Mouse (Mus musculus): ENCODE results near the gene Rnf145. TPM values are rescaled to one million over a fixed set of nuclear protein-coding genes. Genes with fewer than 3 reads are reported as not detected.

Rnf145 gene
- polyA plus RNA-seq, 1 experiment from 2014 or later = 30.5 TPM

DNA sequence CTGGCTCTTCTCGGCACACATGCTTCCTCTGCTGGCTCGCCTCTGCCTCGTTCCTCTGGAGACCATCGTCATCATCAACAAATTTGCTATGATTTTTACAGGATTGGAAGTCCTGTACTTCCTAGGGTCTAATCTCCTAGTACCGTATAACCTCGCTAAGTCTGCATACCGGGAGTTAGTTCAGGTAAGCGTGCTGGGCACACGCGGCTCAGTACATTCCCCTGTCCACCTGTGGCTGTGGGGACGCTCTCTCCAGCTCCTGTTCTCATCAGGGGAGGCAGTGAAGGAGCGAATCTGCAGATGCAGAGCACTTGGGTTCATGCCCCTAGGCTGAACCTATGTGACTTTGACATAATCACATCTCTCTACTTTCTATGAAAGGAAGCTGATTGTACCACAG, 30.1 kb downstream of the Rnf145 start:
- H3K9me3 ChIP-seq (ENCODE audit: control insufficient read depth, low read length) = no peaks in the 10 kb centered on the region
- WGBS = 89% methylated on average over 12 of the region's 12 CpGs
- no peaks in the 10 kb centered on the region for H3K27me3 ChIP-seq (ENCODE audit: control insufficient read depth, insufficient read depth, low read length)
- ATAC-seq (ENCODE audit: low FRiP score, low TSS enrichment) (no peak), DNase-seq (ENCODE audit: low spot score) (peak; percentile 9)
- TF ChIP-seq EP300 (optimal IDR thresholded peaks at IDR 0.05) (no peak), CTCF (IDR thresholded peaks at IDR 0.05; ENCODE audit: low read depth) (no peak)
- no peaks in the 10 kb centered on the region for H3K4me1 ChIP-seq (replicated peaks; ENCODE audit: control insufficient read depth, insufficient read depth)
- H3K4me3 ChIP-seq (ENCODE audit: low read depth, low read length) = no peak overlapping the region
- H3K4me2 ChIP-seq (replicated peaks; ENCODE audit: low read depth) = no peak overlapping the region
- H3K9ac ChIP-seq (ENCODE audit: low read length) = no peak overlapping the region
- H3K27ac ChIP-seq (replicated peaks) = no peak overlapping the region
- peaks cover 32% of the 10 kb centered on the region for H3K36me3 ChIP-seq (ENCODE audit: control insufficient read depth, insufficient read depth, low read length)

DNA sequence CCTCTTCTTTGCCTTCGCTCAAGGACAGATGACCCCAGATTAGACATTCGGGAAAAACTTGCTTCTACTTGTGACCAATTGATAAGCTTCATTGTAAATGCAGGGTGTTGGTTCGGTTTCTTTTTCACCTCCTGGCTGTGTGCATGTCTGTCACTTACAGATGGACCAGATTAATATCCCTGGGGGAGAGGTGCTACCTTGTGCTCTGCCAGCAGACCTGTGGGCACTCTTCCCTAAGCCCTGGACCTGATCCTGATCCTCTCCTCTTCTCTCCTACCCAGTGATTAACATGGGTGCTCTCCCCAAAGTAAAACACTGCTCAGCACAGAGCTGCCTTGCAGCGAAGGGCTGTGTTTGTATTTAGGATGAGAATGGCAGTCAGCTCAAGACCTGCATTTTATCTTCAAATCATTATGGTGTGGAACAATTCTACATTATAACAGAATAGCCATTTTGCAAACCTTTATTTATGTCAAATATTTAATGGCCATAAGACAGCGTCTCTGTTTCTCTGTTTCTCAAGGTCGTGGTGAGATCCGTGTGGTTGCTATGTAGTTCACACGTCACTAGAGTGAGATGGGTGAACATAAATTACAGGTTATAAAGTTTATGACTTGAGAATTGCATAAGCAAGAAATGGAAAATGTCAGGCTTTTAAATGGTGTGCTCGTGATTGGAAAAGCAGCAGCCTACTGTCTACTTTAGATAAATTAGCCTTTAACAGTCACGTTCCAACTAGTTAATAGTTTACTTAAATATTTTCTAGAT, 30.9 kb downstream of the Rnf145 start:
- H3K36me3 ChIP-seq (ENCODE audit: control insufficient read depth, insufficient read depth, low read length) = peaks cover 32% of the 10 kb centered on the region

DNA sequence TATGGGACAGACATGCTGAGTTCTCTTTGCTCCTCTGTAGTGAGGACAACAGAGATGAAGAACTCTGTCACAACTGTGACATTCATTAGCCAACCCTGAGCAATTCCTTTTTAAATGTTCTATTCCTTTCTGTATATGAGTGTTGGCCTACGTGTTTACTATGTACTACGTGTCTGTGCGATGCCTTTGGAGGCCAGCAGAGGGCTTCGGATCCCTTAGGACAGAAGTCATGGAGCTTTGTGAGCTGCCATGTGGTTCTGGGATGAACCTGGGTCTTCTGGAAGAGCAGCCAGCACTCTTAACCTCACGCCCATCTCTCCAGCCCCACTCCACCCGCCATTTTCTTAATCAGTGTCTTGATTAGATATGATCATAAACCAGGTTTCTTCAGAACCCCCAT, 32.2 kb downstream of the Rnf145 start:
- no peak for DNase-seq (ENCODE audit: low spot score)
- Histone ChIP-seq H3K9me3 (ENCODE audit: control insufficient read depth, low read length) (no peaks in the 10 kb centered on the region), H3K36me3 (ENCODE audit: control insufficient read depth, insufficient read depth, low read length) (peaks cover 32% of the 10 kb centered on the region), H3K27me3 (ENCODE audit: control insufficient read depth, insufficient read depth, low read length) (no peaks in the 10 kb centered on the region), H3K4me2 (replicated peaks; ENCODE audit: low read depth) (no peak overlapping the region), H3K9ac (ENCODE audit: low read length) (no peak overlapping the region), H3K4me1 (replicated peaks; ENCODE audit: control insufficient read depth, insufficient read depth) (no peaks in the 10 kb centered on the region), H3K4me3 (ENCODE audit: low read depth, low read length) (no peak overlapping the region), H3K27ac (replicated peaks) (no peak overlapping the region)
- no peak for ATAC-seq (ENCODE audit: low FRiP score, low TSS enrichment)
- peak; percentile 55 for TF ChIP-seq CTCF (IDR thresholded peaks at IDR 0.05; ENCODE audit: low read depth)
- TF ChIP-seq EP300 (optimal IDR thresholded peaks at IDR 0.05) = no peak
- WGBS = 94% methylated on average over 6 of the region's 6 CpGs

More for the DNA sequence above, 30.9 kb downstream of the Rnf145 start:
- WGBS = 83% methylated on average over 10 of the region's 10 CpGs
- TF ChIP-seq CTCF (IDR thresholded peaks at IDR 0.05; ENCODE audit: low read depth) (no peak), EP300 (optimal IDR thresholded peaks at IDR 0.05) (no peak)
- Histone ChIP-seq H3K27me3 (ENCODE audit: control insufficient read depth, insufficient read depth, low read length) (no peaks in the 10 kb centered on the region), H3K27ac (replicated peaks) (no peak overlapping the region), H3K4me3 (ENCODE audit: low read depth, low read length) (no peak overlapping the region), H3K4me1 (replicated peaks; ENCODE audit: control insufficient read depth, insufficient read depth) (no peaks in the 10 kb centered on the region), H3K9ac (ENCODE audit: low read length) (no peak overlapping the region), H3K4me2 (replicated peaks; ENCODE audit: low read depth) (no peak overlapping the region), H3K9me3 (ENCODE audit: control insufficient read depth, low read length) (no peaks in the 10 kb centered on the region)
- ATAC-seq (ENCODE audit: low FRiP score, low TSS enrichment) (no peak), DNase-seq (ENCODE audit: low spot score) (peak; percentile 10)

DNA sequence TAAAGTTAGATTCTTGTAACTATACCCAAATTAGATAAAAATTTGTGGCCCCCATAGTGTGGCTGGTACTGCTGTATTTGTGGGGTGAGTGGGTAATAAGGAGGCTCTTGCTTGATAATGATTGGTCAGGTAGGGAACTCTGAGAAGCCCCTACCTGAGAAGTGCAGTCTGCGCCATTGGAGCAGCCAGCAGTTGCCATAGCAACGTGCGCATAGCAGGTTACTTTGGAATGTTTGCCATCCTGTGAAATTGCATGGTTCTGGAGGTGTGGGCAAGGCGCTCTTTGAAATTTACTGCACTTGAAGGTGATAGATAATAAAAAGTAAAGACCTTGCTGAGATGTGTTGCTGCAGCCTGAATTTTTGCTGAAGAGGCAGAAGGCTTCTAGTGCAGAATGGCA, 35.6 kb downstream of the Rnf145 start:
- WGBS = 79% methylated on average over 4 of the region's 4 CpGs
- no peak for ATAC-seq (ENCODE audit: low FRiP score, low TSS enrichment)
- Histone ChIP-seq H3K4me2 (replicated peaks; ENCODE audit: low read depth) (no peak overlapping the region), H3K4me3 (ENCODE audit: low read depth, low read length) (no peak overlapping the region), H3K9ac (ENCODE audit: low read length) (no peak overlapping the region), H3K9me3 (ENCODE audit: control insufficient read depth, low read length) (no peaks in the 10 kb centered on the region), H3K27me3 (ENCODE audit: control insufficient read depth, insufficient read depth, low read length) (no peaks in the 10 kb centered on the region), H3K36me3 (ENCODE audit: control insufficient read depth, insufficient read depth, low read length) (peaks cover 34% of the 10 kb centered on the region), H3K27ac (replicated peaks) (no peak overlapping the region), H3K4me1 (replicated peaks; ENCODE audit: control insufficient read depth, insufficient read depth) (no peaks in the 10 kb centered on the region)
- TF ChIP-seq CTCF (IDR thresholded peaks at IDR 0.05; ENCODE audit: low read depth) (no peak), EP300 (optimal IDR thresholded peaks at IDR 0.05) (no peak)
- DNase-seq (ENCODE audit: low spot score) = no peak

DNA sequence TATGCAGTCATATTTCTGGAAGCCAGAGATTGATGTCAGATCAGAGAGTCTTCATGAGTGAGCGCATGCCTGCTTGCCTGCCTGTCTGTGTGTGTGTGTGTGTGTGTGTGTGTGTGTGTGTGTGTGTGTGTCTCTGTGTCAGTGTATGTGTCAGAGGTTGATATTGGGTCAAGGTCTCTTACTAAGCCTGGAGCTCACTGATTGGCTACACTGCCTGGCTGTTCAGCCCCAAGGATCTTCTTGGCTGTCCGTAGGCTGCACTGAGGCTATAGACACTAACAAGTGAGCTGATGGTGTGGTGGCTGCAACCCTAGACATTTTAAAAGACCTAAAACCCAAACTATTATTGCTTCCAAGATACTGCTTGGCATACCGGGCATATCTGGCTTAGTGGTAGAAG, 39.8 kb downstream of the Rnf145 start:
- DNase-seq (ENCODE audit: low spot score) (no peak), ATAC-seq (ENCODE audit: low FRiP score, low TSS enrichment) (no peak)
- no peak overlapping the region for H3K9ac ChIP-seq (ENCODE audit: low read length)
- no peaks in the 10 kb centered on the region for H3K4me1 ChIP-seq (replicated peaks; ENCODE audit: control insufficient read depth, insufficient read depth)
- H3K4me2 ChIP-seq (replicated peaks; ENCODE audit: low read depth) = no peak overlapping the region
- no peak overlapping the region for H3K4me3 ChIP-seq (ENCODE audit: low read depth, low read length)
- H3K27me3 ChIP-seq (ENCODE audit: control insufficient read depth, insufficient read depth, low read length) = no peaks in the 10 kb centered on the region
- H3K9me3 ChIP-seq (ENCODE audit: control insufficient read depth, low read length) = no peaks in the 10 kb centered on the region
- H3K36me3 ChIP-seq (ENCODE audit: control insufficient read depth, insufficient read depth, low read length) = peaks cover 30% of the 10 kb centered on the region
- TF ChIP-seq EP300 (optimal IDR thresholded peaks at IDR 0.05) (no peak), CTCF (IDR thresholded peaks at IDR 0.05; ENCODE audit: low read depth) (no peak)
- no peak overlapping the region for H3K27ac ChIP-seq (replicated peaks)
- 82% methylated on average over 3 of the region's 3 CpGs for WGBS

DNA sequence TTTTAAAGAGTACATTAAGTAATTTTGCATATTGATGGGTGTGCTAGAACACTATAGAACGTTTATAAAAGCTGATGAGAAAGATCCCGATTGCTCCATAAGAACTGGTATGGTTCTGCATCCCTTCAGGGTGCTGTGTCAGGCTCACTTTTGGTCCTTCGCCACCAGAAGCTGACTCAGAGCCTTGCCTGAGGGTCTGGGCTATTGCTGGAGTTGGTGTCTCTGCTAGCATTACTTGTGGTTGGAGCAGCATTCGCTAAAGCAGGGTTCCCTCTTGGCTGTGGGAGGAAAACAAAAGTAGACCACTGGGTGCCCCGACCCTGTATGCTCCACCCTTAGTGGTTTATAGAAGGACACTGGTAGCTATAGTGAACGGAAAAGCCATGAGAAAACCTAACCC, 40.7 kb downstream of the Rnf145 start:
- Histone ChIP-seq H3K4me3 (ENCODE audit: low read depth, low read length) (no peak overlapping the region), H3K4me1 (replicated peaks; ENCODE audit: control insufficient read depth, insufficient read depth) (no peaks in the 10 kb centered on the region), H3K27ac (replicated peaks) (no peak overlapping the region), H3K4me2 (replicated peaks; ENCODE audit: low read depth) (no peak overlapping the region), H3K9me3 (ENCODE audit: control insufficient read depth, low read length) (no peaks in the 10 kb centered on the region), H3K27me3 (ENCODE audit: control insufficient read depth, insufficient read depth, low read length) (no peaks in the 10 kb centered on the region), H3K9ac (ENCODE audit: low read length) (no peak overlapping the region), H3K36me3 (ENCODE audit: control insufficient read depth, insufficient read depth, low read length) (peaks cover 34% of the 10 kb centered on the region)
- WGBS = 91% methylated on average over 6 of the region's 6 CpGs
- TF ChIP-seq CTCF (IDR thresholded peaks at IDR 0.05; ENCODE audit: low read depth) (no peak), EP300 (optimal IDR thresholded peaks at IDR 0.05) (no peak)
- ATAC-seq (ENCODE audit: low FRiP score, low TSS enrichment) (no peak), DNase-seq (ENCODE audit: low spot score) (no peak)
